Mouse (Mus musculus) NIH3T3 (cell line): ENCODE data around the gene Daxx.

Experiments used
- DNase-seq: peaks from one replicate; pipeline ENCODE4 v3.0.0-alpha.2; 2012; ENCODE audit warnings: low read depth

Gene Daxx

GRCm38 (mm10) chr17:33920282-33921097 is 11.3 kb downstream of the Daxx start:
- peak; percentile 93 for DNase-seq

GRCm38 (mm10) chr17:33921361-33921760 is 12.1 kb downstream of the Daxx start:
- DNase-seq = no peak

- peak; percentile 76 for DNase-seq
Measured at GRCm38 (mm10) chr17:33924577-33925283, 15.5 kb downstream of the Daxx start.

- peak; percentile 27 for DNase-seq
Measured at GRCm38 (mm10) chr17:33925406-33926116, 16.3 kb downstream of the Daxx start.

GRCm38 (mm10) chr17:33926207-33926932 is 17.2 kb downstream of the Daxx start:
- DNase-seq = peak; percentile 51

- no peak for DNase-seq
Measured at GRCm38 (mm10) chr17:33928251-33928947, 19.2 kb downstream of the Daxx start.

GRCm38 (mm10) chr17:33929371-33930279 is 20.4 kb downstream of the Daxx start, which contains the start of gene Rgl2:
Gene Rgl2 (plus strand): TSS chr17:33929543.
- peak; percentile 96 for DNase-seq

GRCm38 (mm10) chr17:33930280-33931158 is 21.3 kb downstream of the Daxx start:
- peak; percentile 76 for DNase-seq

GRCm38 (mm10) chr17:33931159-33931866 is 22.1 kb downstream of the Daxx start:
- DNase-seq = no peak

- DNase-seq = no peak
Measured at GRCm38 (mm10) chr17:33931947-33932346, 22.7 kb downstream of the Daxx start.

- DNase-seq = no peak
Measured at GRCm38 (mm10) chr17:33932448-33932847, 23.2 kb downstream of the Daxx start.

- no peak for DNase-seq
Measured at GRCm38 (mm10) chr17:33932970-33933369, 23.8 kb downstream of the Daxx start.

- no peak for DNase-seq
Measured at GRCm38 (mm10) chr17:33935422-33936055, 26.3 kb downstream of the Daxx start.

GRCm38 (mm10) chr17:33936993-33937392 is 27.8 kb downstream of the Daxx start:
- DNase-seq = no peak

GRCm38 (mm10) chr17:33938783-33939182 is 29.6 kb downstream of the Daxx start:
- no peak for DNase-seq

- peak; percentile 91 for DNase-seq
Measured at GRCm38 (mm10) chr17:33940206-33940805, 31.1 kb downstream of the Daxx start, which contains the start of the genes Pfdn6 and Wdr46. Gene Pfdn6 (minus strand): TSS chr17:33940343. Gene Wdr46 (plus strand): TSS chr17:33940660.

GRCm38 (mm10) chr17:33940981-33941380 is 31.8 kb downstream of the Daxx start:
- peak; percentile 62 for DNase-seq
